Mouse (Mus musculus) adrenal gland, postnatal 4 days (tissue): ENCODE measurements around the gene Vps4b. TPM values are rescaled to one million over a fixed set of nuclear protein-coding genes. Genes with fewer than 3 reads are reported as not detected.
"Not testable (repeated sequence)": the region's sequence is repeated elsewhere in the genome, so short reads cannot be mapped to it uniquely, and the experiment has no call there.

ENCODE experiments used
- DNase-seq, 2 experiments: peaks; one replicate each; pipeline ENCODE4 v3.0.0; 2021 to 2022; ENCODE audit warnings: low spot score in 2 of 2, mixed read lengths in 2 of 2
- total RNA-seq, 2 experiments: library from RNA; stranded (reverse); gene quantifications; 2 replicates each; pipeline ENCODE4 v1.2.3; 2021

The Vps4b gene
- total RNA-seq, 2 experiments from 2014 or later, result 128 to 129 TPM

- DNase-seq, result no peak
These were observed 37.6 kb downstream of the Vps4b start for GRCm38 (mm10) chr1:106758734-106759571.

GRCm38 (mm10) chr1:106756633-106757032, 39.9 kb downstream of the Vps4b start:
- DNase-seq, result no peak

- no peak for DNase-seq
These were observed 44.5 kb downstream of the Vps4b start for GRCm38 (mm10) chr1:106752013-106752412.

GRCm38 (mm10) chr1:106750656-106751055, 45.9 kb downstream of the Vps4b start:
- DNase-seq, result no peak

GRCm38 (mm10) chr1:106748555-106749315, 47.8 kb downstream of the Vps4b start:
- no peak for DNase-seq

GRCm38 (mm10) chr1:106742980-106743379, 53.5 kb downstream of the Vps4b start:
- no peak for DNase-seq

GRCm38 (mm10) chr1:106740735-106741134, 55.8 kb downstream of the Vps4b start:
- DNase-seq, result no peak

GRCm38 (mm10) chr1:106739810-106740209, 56.7 kb downstream of the Vps4b start:
- DNase-seq, result no peak

- DNase-seq, result no peak
These were observed 58.4 kb downstream of the Vps4b start for GRCm38 (mm10) chr1:106738092-106738491.

GRCm38 (mm10) chr1:106736211-106736610, 60.3 kb downstream of the Vps4b start:
- no peak for DNase-seq

GRCm38 (mm10) chr1:106735586-106735985, 60.9 kb downstream of the Vps4b start:
- no peak for DNase-seq

GRCm38 (mm10) chr1:106722061-106722460, 74.5 kb downstream of the Vps4b start:
- no peak for DNase-seq

GRCm38 (mm10) chr1:106717736-106718135, 78.8 kb downstream of the Vps4b start:
- not testable (repeated sequence) for DNase-seq

- DNase-seq, result peak; percentile 34
These were observed 79.4 kb downstream of the Vps4b start for GRCm38 (mm10) chr1:106717071-106717601.

- no peak for DNase-seq
These were observed 80.4 kb downstream of the Vps4b start for GRCm38 (mm10) chr1:106716141-106716540.

- DNase-seq, result no peak
These were observed 81.1 kb downstream of the Vps4b start for GRCm38 (mm10) chr1:106715111-106716083.

- peak in 1 of 2 experiments; percentile 8 for DNase-seq
These were observed 82.0 kb downstream of the Vps4b start for GRCm38 (mm10) chr1:106714530-106714981.
